Mouse (Mus musculus): Measurements from ENCODE around the gene Gm20388.

Gene Gm20388

DNA sequence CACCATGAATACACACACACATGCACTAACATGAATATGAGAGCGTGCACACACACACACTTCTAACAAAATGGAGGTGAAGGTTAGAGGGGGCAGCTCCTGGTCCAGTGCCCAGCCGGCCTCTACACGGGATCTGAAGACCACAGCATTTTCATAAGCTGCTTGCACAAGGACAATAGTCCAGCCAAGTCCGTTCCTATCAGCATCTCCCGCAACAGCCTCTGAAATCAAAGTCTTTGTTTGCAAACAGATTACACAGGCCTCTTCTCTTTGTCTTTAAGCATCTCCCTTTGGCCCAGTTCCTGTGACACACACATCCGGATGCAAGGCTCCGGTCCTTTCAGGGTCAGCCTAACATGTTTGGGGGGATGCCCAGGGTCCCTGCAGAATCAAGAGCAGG is 1958.3 kb downstream of the Gm20388 start:
- DNase-seq: no peak

GRCm38 (mm10) chr8:121870190-121870589 is 1959.5 kb downstream of the Gm20388 start:
- no peak for DNase-seq

- DNase-seq: no peak
Observed at GRCm38 (mm10) chr8:121871833-121872440, 1961.3 kb downstream of the Gm20388 start.

DNA sequence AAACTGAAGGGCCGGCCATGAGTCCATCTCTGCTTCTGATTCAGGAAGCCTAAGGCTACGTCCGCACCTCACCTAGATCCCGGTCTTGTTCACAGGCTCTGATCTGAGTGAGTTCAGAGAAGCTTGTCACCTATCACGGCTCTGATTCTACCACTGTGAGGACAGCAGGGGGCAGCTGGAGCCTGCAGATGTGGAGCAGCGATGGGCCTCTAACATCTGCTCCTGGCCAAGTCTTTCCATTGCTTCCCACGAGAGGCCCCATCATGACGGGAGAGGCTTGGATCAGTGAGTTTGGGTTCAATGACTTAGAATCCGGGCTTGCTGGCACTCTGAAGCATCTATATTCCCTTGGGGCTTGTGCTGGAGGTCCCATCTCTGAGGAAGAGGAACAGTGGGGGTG is 1963.4 kb downstream of the Gm20388 start:
- no peak for DNase-seq

GRCm38 (mm10) chr8:121875045-121875444 is 1964.4 kb downstream of the Gm20388 start:
- no peak for DNase-seq

DNA sequence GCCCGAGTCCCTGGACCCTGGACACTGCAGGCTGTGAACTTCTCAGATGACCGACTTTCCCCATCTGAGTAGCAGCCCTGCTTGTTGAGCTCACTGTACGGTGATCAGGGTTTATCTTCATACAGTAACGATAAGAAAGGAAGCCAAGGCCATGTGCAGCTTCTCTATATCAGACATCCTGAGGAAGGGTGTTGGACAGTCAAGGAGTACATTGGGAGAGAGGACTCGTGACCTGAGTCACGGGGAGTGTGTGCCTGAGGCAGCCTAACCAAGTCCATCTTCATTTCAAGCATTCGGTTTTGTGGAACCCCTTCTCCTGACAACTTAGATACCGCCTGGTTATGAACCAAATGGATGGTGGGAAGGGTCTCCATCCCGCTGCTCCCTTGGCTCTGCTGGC is 1964.9 kb downstream of the Gm20388 start:
- DNase-seq: no peak

- no peak for DNase-seq
Observed at GRCm38 (mm10) chr8:121877212-121877611, 1966.6 kb downstream of the Gm20388 start.

GRCm38 (mm10) chr8:121877828-121878480 is 1967.3 kb downstream of the Gm20388 start:
- DNase-seq: no peak

- DNase-seq: no peak
Observed at GRCm38 (mm10) chr8:121879712-121880111, 1969.1 kb downstream of the Gm20388 start.

- DNase-seq: no peak
Observed at GRCm38 (mm10) chr8:121880818-121881217, 1970.2 kb downstream of the Gm20388 start.

- DNase-seq: no peak
Observed at GRCm38 (mm10) chr8:121881921-121882320, 1971.3 kb downstream of the Gm20388 start.

GRCm38 (mm10) chr8:121884181-121884580 is 1973.5 kb downstream of the Gm20388 start:
- DNase-seq: peak; percentile 37

GRCm38 (mm10) chr8:121885001-121885400 is 1974.4 kb downstream of the Gm20388 start:
- DNase-seq: no peak

DNA sequence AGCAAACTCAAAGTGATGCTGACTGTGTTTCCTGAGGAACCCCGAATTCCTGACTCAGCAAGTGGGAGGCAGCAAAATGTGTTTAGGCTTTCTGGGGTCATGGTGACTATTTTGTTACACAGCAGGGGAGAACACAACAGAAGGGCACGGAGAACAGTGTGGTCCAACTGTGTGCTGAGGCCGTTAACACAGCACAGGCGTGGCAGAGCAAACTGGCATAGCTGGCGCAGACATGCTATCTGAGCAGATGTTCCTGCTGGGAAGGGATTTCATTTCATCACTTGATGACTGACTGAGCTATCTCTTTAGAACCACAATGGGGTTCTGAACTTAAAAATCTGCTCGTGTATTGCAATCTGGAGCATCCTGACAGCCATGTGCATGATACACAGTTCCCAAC is 1974.8 kb downstream of the Gm20388 start:
- peak; percentile 43 for DNase-seq

DNA sequence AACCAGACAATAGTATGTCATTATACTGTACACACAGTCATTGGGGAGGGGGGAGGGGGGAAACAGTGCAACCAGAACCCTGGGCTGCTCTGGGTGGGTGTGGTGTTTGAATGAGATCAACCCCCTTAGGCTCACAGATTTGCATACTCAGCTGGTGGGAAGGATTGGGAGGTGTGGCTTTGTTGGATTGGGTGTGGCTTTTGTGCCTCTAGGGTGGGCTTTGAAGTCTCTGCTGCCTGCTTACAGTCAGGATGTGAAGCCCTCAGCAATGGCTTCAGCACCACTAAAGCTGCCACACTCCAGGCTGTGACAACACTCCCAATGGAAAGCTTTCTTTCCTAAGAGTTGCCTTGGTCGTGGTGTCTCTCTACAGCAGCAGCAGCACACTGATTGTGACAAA is 1976.9 kb downstream of the Gm20388 start:
- no peak for DNase-seq

DNA sequence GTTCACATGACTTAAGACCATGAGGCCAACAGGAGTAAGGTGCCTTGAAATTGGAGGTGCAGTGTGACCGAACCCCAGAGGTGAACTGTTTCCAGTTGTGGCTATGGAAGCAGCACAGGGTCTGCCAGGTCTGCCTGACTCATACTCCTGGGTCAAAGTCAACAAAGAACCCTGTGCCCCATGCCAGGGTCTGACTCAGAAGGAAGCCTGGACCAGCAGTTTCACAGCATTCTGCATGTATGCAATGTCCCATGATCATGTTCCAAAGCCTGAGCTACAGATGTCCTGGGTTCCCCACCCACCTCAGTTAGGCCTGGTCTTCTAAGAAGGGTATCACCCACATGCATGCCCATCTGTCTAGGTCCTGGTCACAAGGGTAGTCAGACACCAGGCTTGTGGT is 1978.7 kb downstream of the Gm20388 start:
- no peak for DNase-seq

DNA sequence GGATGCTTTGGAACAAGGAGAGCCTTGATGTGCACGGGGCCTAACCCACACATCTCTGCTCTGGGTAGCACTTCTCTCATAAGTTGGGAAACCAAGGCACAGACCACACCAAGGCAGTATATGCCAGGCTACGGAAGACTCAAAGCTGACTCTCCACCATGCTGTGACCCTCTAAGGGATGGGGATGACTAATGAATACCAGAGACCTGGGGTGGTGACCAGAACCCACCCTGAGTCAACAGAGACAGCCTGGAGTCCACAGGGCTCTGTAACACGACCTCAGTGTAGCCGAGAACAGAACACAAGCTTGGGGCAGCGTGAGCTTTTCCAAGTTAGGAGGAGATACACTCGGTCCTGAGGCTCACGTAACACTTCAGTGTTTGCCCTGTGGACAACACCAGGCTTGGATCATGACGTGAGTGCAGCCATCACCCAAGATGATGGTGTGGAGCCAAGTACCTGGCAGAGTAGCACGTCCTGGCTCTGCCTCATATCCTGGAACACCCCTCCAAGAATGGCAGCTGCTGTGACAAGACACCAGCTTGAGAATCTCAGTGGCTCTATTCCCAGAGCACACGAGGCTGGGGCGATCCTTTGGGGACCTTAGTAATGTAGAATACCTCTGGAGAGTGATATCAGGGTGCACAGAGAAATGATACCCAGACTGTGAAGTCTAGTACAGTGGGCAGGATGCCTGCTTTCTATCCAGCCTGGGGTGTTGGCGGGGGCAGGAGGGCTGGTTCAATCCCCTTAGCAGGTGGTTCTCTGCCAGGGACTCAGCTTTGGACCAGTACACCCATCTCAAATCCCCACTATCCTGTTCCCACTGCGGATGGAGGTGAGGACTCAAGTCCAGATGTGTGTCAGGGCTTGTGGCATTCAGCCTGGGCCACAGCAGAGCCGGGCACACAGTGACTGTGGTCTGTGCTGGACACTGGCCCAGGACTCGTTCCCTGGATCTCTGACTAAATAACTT is 1979.5 kb downstream of the Gm20388 start:
- peak; percentile 42 for DNase-seq

- DNase-seq: peak; percentile 43
Observed at GRCm38 (mm10) chr8:121892875-121893274, 1982.2 kb downstream of the Gm20388 start.

GRCm38 (mm10) chr8:121895910-121896309 is 1985.3 kb downstream of the Gm20388 start:
- peak; percentile 60 for DNase-seq

GRCm38 (mm10) chr8:121896476-121897145 is 1986.0 kb downstream of the Gm20388 start:
- no peak for DNase-seq

DNA sequence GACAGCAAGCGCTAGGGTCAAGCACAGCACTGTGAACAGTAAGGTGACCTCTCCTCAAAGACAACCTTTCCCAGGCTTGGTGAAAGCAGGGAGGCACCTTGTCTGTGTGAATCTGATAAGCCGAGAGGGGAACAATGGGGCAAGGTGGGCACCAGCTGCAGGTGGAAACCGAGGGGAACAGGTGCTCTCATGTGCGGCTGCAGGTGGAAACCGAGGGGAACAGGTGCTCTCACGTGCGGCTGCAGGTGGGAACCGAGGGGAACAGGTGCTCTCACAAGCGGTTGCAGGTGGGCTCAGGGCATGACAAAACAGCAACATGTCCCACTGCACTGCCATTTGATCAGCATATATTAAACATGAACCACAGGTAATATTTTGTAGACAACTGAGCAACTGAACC is 1986.6 kb downstream of the Gm20388 start:
- DNase-seq: no peak

GRCm38 (mm10) chr8:121897871-121898381 is 1987.3 kb downstream of the Gm20388 start:
- peak; percentile 63 for DNase-seq
